Mouse (Mus musculus): ENCODE results near the gene Gm1979.
"Not testable (repeated sequence)": the region's sequence is repeated elsewhere in the genome, so short reads cannot be mapped to it uniquely, and the experiment has no call there.

The Gm1979 gene

GRCm38 (mm10) chr5:26004698-26005097 lies at the start of gene Gm1979:
Gene Gm1979 (minus strand): TSS chr5:26004798.
- not testable (repeated sequence) for DNase-seq (ENCODE audit: low spot score in 2 of 2)

- DNase-seq (ENCODE audit: low spot score in 2 of 2): not testable (repeated sequence)
These were observed 34.9 kb upstream of the Gm1979 start, which contains the start of gene Speer4a for GRCm38 (mm10) chr5:26039458-26039857. Gene Speer4a (minus strand): TSS chr5:26039558.

GRCm38 (mm10) chr5:26022816-26023215 lies 18.2 kb upstream of the Gm1979 start, which contains the start of gene Gm5862:
Gene Gm5862 (minus strand): TSS chr5:26022916.
- DNase-seq (ENCODE audit: low spot score in 2 of 2): not testable (repeated sequence)

GRCm38 (mm10) chr5:26007697-26008096 lies 3.1 kb upstream of the Gm1979 start:
- DNase-seq (ENCODE audit: low spot score in 2 of 2): not testable (repeated sequence)

- DNase-seq (ENCODE audit: low spot score in 2 of 2): peak; percentile 28 to 41
These were observed 2.5 kb upstream of the Gm1979 start for GRCm38 (mm10) chr5:26006937-26007695.

- DNase-seq (ENCODE audit: low spot score in 2 of 2): not testable (repeated sequence)
These were observed 16.0 kb downstream of the Gm1979 start, which contains the start of gene Gm21698 for GRCm38 (mm10) chr5:25988550-25988949. Gene Gm21698 (minus strand): TSS chr5:25988650.

- DNase-seq (ENCODE audit: low spot score in 2 of 2): not testable (repeated sequence)
These were observed 32.0 kb downstream of the Gm1979 start, which contains the start of gene Gm21680 for GRCm38 (mm10) chr5:25972563-25972962. Gene Gm21680 (minus strand): TSS chr5:25972663.

GRCm38 (mm10) chr5:25957050-25957449 lies 47.5 kb downstream of the Gm1979 start:
- DNase-seq (ENCODE audit: low spot score in 2 of 2): not testable (repeated sequence)

GRCm38 (mm10) chr5:25956611-25957010 lies 48.0 kb downstream of the Gm1979 start:
- DNase-seq (ENCODE audit: low spot score in 2 of 2): peak in 1 of 2 experiments; percentile 21

GRCm38 (mm10) chr5:25954317-25954716 lies 50.3 kb downstream of the Gm1979 start, which contains the start of gene Gm21671:
Gene Gm21671 (minus strand): TSS chr5:25954417.
- DNase-seq (ENCODE audit: low spot score in 2 of 2): not testable (repeated sequence)
